Mouse (Mus musculus): ENCODE results near the gene Gm11992.

The Gm11992 gene

DNA sequence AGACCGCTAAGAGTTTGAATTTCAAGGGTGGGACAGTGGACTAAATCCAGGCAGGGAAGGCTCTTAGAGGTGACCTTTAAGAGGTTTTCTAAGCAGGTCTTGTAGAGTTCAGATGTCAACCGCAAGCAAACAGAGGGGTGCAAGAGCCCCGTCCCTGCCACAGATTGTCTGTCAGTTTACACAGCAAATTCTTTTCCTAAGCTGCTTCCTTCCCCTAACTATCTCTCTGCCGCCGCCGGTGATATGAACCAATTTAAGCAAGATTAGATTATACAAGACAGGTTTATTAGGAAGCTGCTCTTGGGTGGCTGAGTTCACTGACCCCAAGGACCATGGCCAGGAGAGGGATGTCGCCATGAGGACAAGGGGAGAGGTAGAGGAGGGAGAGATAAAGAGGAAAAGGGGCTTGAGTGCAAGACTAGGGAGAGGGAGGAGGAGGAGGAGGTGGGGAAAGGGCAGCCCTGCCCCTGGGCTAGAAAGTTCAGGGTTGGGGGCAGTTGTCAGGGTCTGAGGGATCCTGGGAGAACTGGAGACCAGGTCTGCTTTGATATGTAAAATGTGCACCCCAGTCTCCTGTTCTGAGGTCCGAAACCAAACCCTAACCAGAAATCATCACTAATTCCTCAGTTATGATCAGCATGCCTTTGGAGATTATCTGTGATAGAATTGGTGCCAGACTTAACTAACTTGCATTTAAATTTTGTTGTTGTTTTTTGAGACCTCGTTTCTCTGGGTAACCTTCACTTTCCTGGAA lies 67.2 kb downstream of the Gm11992 start:
- in situ Hi-C loops (cut with MboI; ENCODE audit: low sequenced_read_pairs), result no loop called here

DNA sequence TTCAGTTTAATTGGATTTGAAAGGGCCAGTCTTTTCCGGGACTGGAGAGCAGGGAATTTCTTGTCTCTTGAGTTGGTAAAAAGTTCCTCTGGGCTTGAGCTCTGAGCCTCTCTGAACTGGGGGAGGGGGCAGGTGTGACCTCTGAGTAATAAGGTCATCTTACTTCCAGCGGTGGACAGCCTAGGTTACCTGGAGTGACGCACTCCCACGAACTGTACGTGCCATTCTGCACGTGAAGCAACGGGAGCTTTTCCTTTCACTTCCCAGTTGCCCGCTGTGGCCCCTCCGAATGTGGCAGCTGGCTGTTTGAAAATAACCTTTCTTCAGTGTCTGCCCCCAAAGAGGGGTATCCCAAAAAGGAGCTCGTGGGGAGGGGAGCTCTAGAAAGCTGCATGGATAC lies 67.7 kb downstream of the Gm11992 start:
- in situ Hi-C loops (cut with MboI; ENCODE audit: low sequenced_read_pairs), result no loop called here

DNA sequence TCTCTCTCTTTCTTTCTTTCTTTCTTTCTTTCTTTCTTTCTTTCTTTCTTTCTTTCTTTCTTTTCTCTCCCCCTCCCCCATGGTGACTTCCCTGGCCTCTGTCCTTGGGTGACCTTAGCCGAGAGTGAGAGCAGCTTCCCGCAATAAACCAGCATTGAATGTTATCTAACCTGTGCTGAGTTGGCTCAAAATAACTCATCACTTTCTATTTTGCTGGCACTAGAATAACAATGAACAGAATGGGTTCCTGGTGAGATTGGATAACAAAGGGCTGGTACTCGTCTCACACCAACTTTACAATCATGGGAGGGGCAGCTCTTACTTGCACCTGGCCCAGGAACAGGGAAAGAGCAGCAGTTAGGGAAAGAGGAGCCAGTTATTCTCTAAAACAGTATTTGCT lies 68.5 kb downstream of the Gm11992 start:
- in situ Hi-C loops (cut with MboI; ENCODE audit: low sequenced_read_pairs), result no loop called here

GRCm38 (mm10) chr11:9117358-9118049 lies 69.1 kb downstream of the Gm11992 start:
- in situ Hi-C loops (cut with MboI; ENCODE audit: low sequenced_read_pairs), result no loop called here

GRCm38 (mm10) chr11:9118050-9118420 lies 69.6 kb downstream of the Gm11992 start, which contains the start of gene Upp1:
Upp1 (plus strand) TSS chr11:9118103.
- in situ Hi-C loops (cut with MboI; ENCODE audit: low sequenced_read_pairs), result no loop called here

- in situ Hi-C loops (cut with MboI; ENCODE audit: low sequenced_read_pairs), result no loop called here
Observed at GRCm38 (mm10) chr11:9118421-9119121, 70.2 kb downstream of the Gm11992 start.
